Mouse (Mus musculus): ENCODE data around the gene Gm11084.

GRCm38 (mm10) chr2:72985516-72985915, 1.0 kb downstream of the Gm11084 start:
- TF ChIP-seq GATA1 (IDR thresholded peaks at IDR 0.05; ENCODE audit: borderline replicate concordance, low read length) (no peak), FLI1 (IDR thresholded peaks at IDR 0.05; ENCODE audit: low read length) (no peak)
